Mouse (Mus musculus): ENCODE results near the gene Sgsm3.

DNA sequence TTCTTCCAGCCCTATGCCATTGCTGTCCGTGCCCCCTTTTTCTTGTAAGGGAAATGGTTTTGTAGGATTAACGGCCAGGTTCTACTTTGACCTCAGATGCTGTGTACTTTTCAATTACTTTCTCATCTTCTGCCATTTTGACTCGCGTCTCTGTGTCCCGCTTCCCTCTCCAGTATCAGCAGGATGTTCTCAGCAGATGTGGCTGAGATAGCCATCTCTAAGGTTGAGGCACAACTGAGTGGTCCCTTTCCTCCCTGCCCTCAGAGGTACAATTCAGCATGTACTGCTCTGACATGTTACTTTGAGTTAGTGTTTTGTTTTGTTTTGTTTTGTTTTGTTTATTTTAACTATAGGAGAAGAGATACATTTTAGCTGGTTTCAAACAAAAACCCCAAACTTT, 42.7 kb upstream of the Sgsm3 start:
- TF ChIP-seq CTCF (IDR thresholded peaks at IDR 0.05; ENCODE audit: insufficient read depth, low read depth, low read length), result no peak
- TF ChIP-seq POLR2A (IDR thresholded peaks at IDR 0.05; ENCODE audit: insufficient read depth, low read depth, low read length), result no peak
